Mouse (Mus musculus) gastrocnemius, adult 8-10 months (tissue): ENCODE results near the gene Ensa. TPM values are rescaled to one million over a fixed set of nuclear protein-coding genes. Genes with fewer than 3 reads are reported as not detected.

Source experiments
- DNase-seq, 2 experiments: peaks; one replicate each; pipeline ENCODE4 v3.0.0; 2022; ENCODE audit warnings: low spot score in 2 of 2
- total RNA-seq, 4 experiments: library from RNA; stranded (reverse); gene quantifications; 2 replicates each; pipeline ENCODE4 v1.2.4; 2022

Gene Ensa
- total RNA-seq, 4 experiments from 2014 or later = 104 to 118 (median 108) TPM

DNA sequence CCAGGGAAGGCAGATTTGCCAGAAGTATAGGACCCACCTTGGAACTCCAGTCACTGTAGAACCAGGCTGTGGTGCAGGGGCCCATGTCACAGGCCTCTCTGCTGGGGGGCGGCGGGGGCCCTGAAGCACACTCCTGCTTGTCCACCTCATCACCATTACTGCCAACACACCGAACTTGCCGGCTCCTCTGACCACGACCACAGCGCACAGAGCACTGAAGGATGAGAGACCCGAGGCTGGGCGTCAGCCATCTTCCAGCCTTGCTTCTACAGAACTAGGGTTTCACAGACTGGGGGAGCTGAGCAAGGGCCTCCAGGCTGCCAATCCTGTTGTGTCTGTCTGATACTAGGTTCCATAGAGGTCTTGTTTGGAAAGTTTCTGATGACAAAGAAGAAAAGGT, 54.8 kb downstream of the Ensa start:
- DNase-seq = no peak

DNA sequence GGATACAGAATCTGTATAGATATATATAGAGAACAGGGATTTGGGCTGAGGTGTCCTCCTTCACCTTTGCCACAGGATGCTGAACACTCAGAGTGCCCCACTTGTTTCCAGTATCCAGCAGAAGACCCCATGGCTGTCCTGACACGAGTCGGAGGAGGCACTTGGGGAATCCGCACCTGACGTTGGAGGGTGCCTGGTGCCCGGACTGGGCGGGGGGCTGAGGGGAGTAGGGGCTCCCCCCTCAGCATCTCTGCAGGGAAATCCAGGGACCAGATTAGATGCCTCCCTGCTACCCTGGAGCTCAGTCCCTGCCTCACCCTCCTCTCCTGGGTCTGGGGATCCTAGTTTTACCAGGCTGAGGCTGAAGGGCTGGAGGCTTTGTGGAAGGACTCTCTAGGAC, 55.9 kb downstream of the Ensa start:
- no peak for DNase-seq

DNA sequence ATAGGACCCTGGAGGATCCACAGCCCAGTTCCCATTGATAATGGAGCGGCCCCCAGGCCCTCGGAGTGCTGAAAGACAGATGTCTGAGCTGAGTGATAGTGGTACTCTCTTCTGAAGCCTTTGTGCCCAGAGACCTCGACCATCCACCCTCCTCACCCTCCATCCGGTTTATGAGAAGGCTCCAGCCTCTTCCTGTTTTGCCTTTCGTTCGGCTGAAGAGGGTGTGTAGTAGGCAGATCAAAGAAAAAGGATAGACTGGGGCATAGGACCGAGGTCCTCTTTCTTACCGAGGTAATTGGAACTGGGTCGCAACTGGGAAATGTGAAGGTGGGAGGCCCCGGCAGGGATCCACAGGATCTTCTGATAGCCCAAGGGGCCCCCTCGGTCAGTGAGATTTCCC, 56.6 kb downstream of the Ensa start:
- DNase-seq = no peak

Other genes starting within 250 kb of the Ensa start
- gene 4930558C23Rik, start 222.2 kb upstream of the Ensa start, total RNA-seq = under 1 TPM in 1 of 4 experiments, not detected in 3; 0.92 TPM
- gene Arnt, start 190.6 kb upstream of the Ensa start, total RNA-seq = 10 to 100 TPM; 45.0 to 51.9 (median 46.6) TPM
- 1 to 10 TPM; 1.5 to 5.8 (median 3.1) TPM for gene Ctsk, start 125.7 kb upstream of the Ensa start, total RNA-seq
- 1 to 10 TPM in 2 of 4 experiments, under 1 TPM in 2; 0.61 to 3.8 (median 2.0) TPM for gene Ctss, start 98.2 kb upstream of the Ensa start, total RNA-seq
- gene Hormad1, start 65.3 kb upstream of the Ensa start, total RNA-seq = not detected
- gene Golph3l, start 36.1 kb upstream of the Ensa start, total RNA-seq = 10 to 100 TPM; 10.4 to 14.3 (median 11.3) TPM
- 100 to 1,000 TPM in 3 of 4 experiments, 10 to 100 TPM in 1; 95.7 to 113 (median 106) TPM for gene Mcl1, start 33.8 kb downstream of the Ensa start, total RNA-seq
- 10 to 100 TPM; 13.8 to 23.4 (median 18.2) TPM for gene Adamtsl4, start 62.9 kb downstream of the Ensa start, total RNA-seq
- 10 to 100 TPM in 2 of 4 experiments, 1 to 10 TPM in 2; 6.0 to 16.6 (median 12.2) TPM for gene Ecm1, start 114.6 kb downstream of the Ensa start, total RNA-seq
- gene Tars2, start 135.2 kb downstream of the Ensa start, total RNA-seq = 10 to 100 TPM; 21.8 to 27.4 (median 26.8) TPM
- gene Rprd2, start 193.9 kb downstream of the Ensa start, total RNA-seq = 10 to 100 TPM; 31.2 to 38.4 (median 32.1) TPM
- 10 to 100 TPM; 12.8 to 18.2 (median 15.1) TPM for gene Prpf3, start 230.9 kb downstream of the Ensa start, total RNA-seq
- 100 to 1,000 TPM; 307 to 343 (median 325) TPM for gene Mrps21, start 246.5 kb downstream of the Ensa start, total RNA-seq